ENCODE assay signal across 10 mouse cellular contexts in genomic region chr1:88275078-88275680, GRCm38 (mm10). TPM values are rescaled to one million over a fixed set of nuclear protein-coding genes. Genes with fewer than 3 reads are reported as not detected.
DNase-seq lines count a peak whose midpoint lies in the region; ATAC-seq and TF ChIP-seq lines count a peak whose summit lies in the region.
"Had no signal": no experiment of that assay in that cellular context is flagged by ENCODE, and none has a peak within 500 bp of the region (broad histone marks: within the 10 kb centered on the region; RNA-seq: fewer than 3 reads in every experiment).

No protein-coding gene starts in this region.

- ATAC-seq in hindbrain, embryonic 11.5 days (ENCODE audit: low FRiP score) = no peak
- ATAC-seq in hindbrain, embryonic 14.5 days (ENCODE audit: low FRiP score) = no peak
- no peak for ATAC-seq in neural tube, embryonic 12.5 days (ENCODE audit: low FRiP score, low read depth)
- no peak for ATAC-seq in intestine, postnatal 0 days
- ATAC-seq in stomach, embryonic 16.5 days (ENCODE audit: insufficient read depth, low FRiP score) = no peak

- H3K27ac ChIP-seq in hindbrain, embryonic 11.5 days (ENCODE audit: low read depth, low read length) = no peak overlapping the region
- no peak overlapping the region for H3K27ac ChIP-seq in hindbrain, embryonic 14.5 days
- H3K27ac ChIP-seq in neural tube, embryonic 12.5 days = no peak overlapping the region
- H3K27ac ChIP-seq in intestine, postnatal 0 days (ENCODE audit: low read depth, low read length) = no peak overlapping the region
- H3K27ac ChIP-seq in stomach, embryonic 16.5 days (ENCODE audit: low read length) = no peak overlapping the region
- H3K27ac ChIP-seq: left cerebral cortex, adult 2 months had no signal

- H3K27me3 ChIP-seq in hindbrain, embryonic 11.5 days (ENCODE audit: control insufficient read depth, insufficient read depth, low read length) = no peaks in the 10 kb centered on the region
- H3K27me3 ChIP-seq in hindbrain, embryonic 14.5 days (ENCODE audit: control insufficient read depth, insufficient read depth, low read length) = no peaks in the 10 kb centered on the region
- H3K27me3 ChIP-seq in neural tube, embryonic 12.5 days (replicated peaks) = no peaks in the 10 kb centered on the region
- no peaks in the 10 kb centered on the region for H3K27me3 ChIP-seq in intestine, postnatal 0 days (replicated peaks; ENCODE audit: control insufficient read depth, insufficient read depth, low read length)
- H3K27me3 ChIP-seq in stomach, embryonic 16.5 days (ENCODE audit: control insufficient read depth, insufficient read depth, low read length) = no peaks in the 10 kb centered on the region

- H3K9me3 ChIP-seq in hindbrain, embryonic 11.5 days (ENCODE audit: control insufficient read depth, low read length) = peaks cover 3% of the 10 kb centered on the region; the same call in 1 of the 2 replicates
- H3K9me3 ChIP-seq in hindbrain, embryonic 14.5 days (ENCODE audit: control insufficient read depth, low read length) = no peaks in the 10 kb centered on the region
- H3K9me3 ChIP-seq in neural tube, embryonic 12.5 days = no peaks in the 10 kb centered on the region
- H3K9me3 ChIP-seq in intestine, postnatal 0 days (ENCODE audit: control insufficient read depth) = no peaks in the 10 kb centered on the region
- H3K9me3 ChIP-seq in stomach, embryonic 16.5 days (replicated peaks; ENCODE audit: control insufficient read depth, low read length) = no peaks in the 10 kb centered on the region
- H3K9me3 ChIP-seq: G1E had no signal

- peaks cover 33% of the 10 kb centered on the region for H3K36me3 ChIP-seq in hindbrain, embryonic 11.5 days (ENCODE audit: control insufficient read depth, insufficient read depth, low read length)
- peaks cover 13% of the 10 kb centered on the region for H3K36me3 ChIP-seq in hindbrain, embryonic 14.5 days (replicated peaks; ENCODE audit: control insufficient read depth, insufficient read depth)
- H3K36me3 ChIP-seq in neural tube, embryonic 12.5 days = peaks cover 34% of the 10 kb centered on the region
- H3K36me3 ChIP-seq in intestine, postnatal 0 days (ENCODE audit: control insufficient read depth, insufficient read depth) = peaks cover 41% of the 10 kb centered on the region
- peaks cover 28% of the 10 kb centered on the region for H3K36me3 ChIP-seq in stomach, embryonic 16.5 days (ENCODE audit: control insufficient read depth, insufficient read depth, low read length)

- TF ChIP-seq CTCF in intestine, postnatal 0 days (IDR thresholded peaks at IDR 0.05; ENCODE audit: low read depth) = no peak

- no peak overlapping the region for H3K4me2 ChIP-seq in hindbrain, embryonic 11.5 days (replicated peaks; ENCODE audit: low read depth, low read length)
- H3K4me2 ChIP-seq in hindbrain, embryonic 14.5 days (replicated peaks) = no peak overlapping the region
- peak overlapping the region; percentile 59; the same call in 1 of the 2 replicates for H3K4me2 ChIP-seq in neural tube, embryonic 12.5 days (replicated peaks)
- peak overlapping the region; percentile 79; the same call in 1 of the 2 replicates for H3K4me2 ChIP-seq in intestine, postnatal 0 days (replicated peaks; ENCODE audit: low read depth)
- peak overlapping the region; percentile 66; the same call in 1 of the 2 replicates for H3K4me2 ChIP-seq in stomach, embryonic 16.5 days (ENCODE audit: low read depth, low read length)

- WGBS in hindbrain, embryonic 11.5 days = 70% methylated on average over 13 of the region's 13 CpGs
- 70% methylated on average over 13 of the region's 13 CpGs for WGBS in hindbrain, embryonic 14.5 days
- 70% methylated on average over 13 of the region's 13 CpGs for WGBS in neural tube, embryonic 12.5 days
- WGBS in intestine, postnatal 0 days = 69% methylated on average over 13 of the region's 13 CpGs
- WGBS in stomach, embryonic 16.5 days = 67% methylated on average over 13 of the region's 13 CpGs

- H3K9ac ChIP-seq in hindbrain, embryonic 11.5 days (ENCODE audit: low read depth, low read length) = peak overlapping the region; percentile 0; the same call in 1 of the 2 replicates
- no peak overlapping the region for H3K9ac ChIP-seq in hindbrain, embryonic 14.5 days
- no peak overlapping the region for H3K9ac ChIP-seq in neural tube, embryonic 12.5 days
- H3K9ac ChIP-seq in intestine, postnatal 0 days (ENCODE audit: low read depth, low read length) = no peak overlapping the region
- H3K9ac ChIP-seq in stomach, embryonic 16.5 days (ENCODE audit: low read length) = 0 out of 2 replicates have a peak overlapping the region, but pooled peaks have one; percentile 80

- no peak for DNase-seq in hindbrain, embryonic 11.5 days (ENCODE audit: low spot score)
- no peak for DNase-seq in hindbrain, embryonic 14.5 days (ENCODE audit: low spot score)
- DNase-seq in neural tube, embryonic 10.5 days (ENCODE audit: extremely low spot score, low spot score) = no peak
- no peak for DNase-seq in B cell, adult 2 months

- H3K4me1 ChIP-seq in hindbrain, embryonic 11.5 days (replicated peaks; ENCODE audit: control insufficient read depth, insufficient read depth, low read length) = peaks cover 17% of the 10 kb centered on the region
- H3K4me1 ChIP-seq in hindbrain, embryonic 14.5 days (replicated peaks; ENCODE audit: control insufficient read depth, insufficient read depth, low read length) = peaks cover 20% of the 10 kb centered on the region
- peaks cover 16% of the 10 kb centered on the region for H3K4me1 ChIP-seq in neural tube, embryonic 12.5 days
- peaks cover 19% of the 10 kb centered on the region for H3K4me1 ChIP-seq in intestine, postnatal 0 days (replicated peaks; ENCODE audit: control insufficient read depth, insufficient read depth, low read length)
- peaks cover 30% of the 10 kb centered on the region for H3K4me1 ChIP-seq in stomach, embryonic 16.5 days (ENCODE audit: control insufficient read depth, insufficient read depth, low read length)

- H3K4me3 ChIP-seq in hindbrain, embryonic 11.5 days (ENCODE audit: low read depth, low read length) = no peak overlapping the region; the same call in 1 of the 2 replicates
- H3K4me3 ChIP-seq in hindbrain, embryonic 14.5 days (replicated peaks; ENCODE audit: low read length) = no peak overlapping the region
- no peak overlapping the region for H3K4me3 ChIP-seq in neural tube, embryonic 12.5 days
- no peak overlapping the region for H3K4me3 ChIP-seq in intestine, postnatal 0 days (ENCODE audit: low read depth, low read length)
- no peak overlapping the region for H3K4me3 ChIP-seq in stomach, embryonic 16.5 days (replicated peaks; ENCODE audit: low read length)
- H3K4me3 ChIP-seq: left cerebral cortex, adult 2 months had no signal

RNA-seq across cellular contexts. Expression of gene Hjurp, which starts 2.3 kb away (rescaled TPM):
- 126 and 136 TPM in 2 replicates for polyA plus RNA-seq in hindbrain, embryonic 11.5 days (2014; fragmentation: Nextera tagmentation; extraction: Ambion mirVana)
- 64.1 and 64.5 TPM in 2 replicates for polyA plus RNA-seq in hindbrain, embryonic 14.5 days (2014; fragmentation: Nextera tagmentation; extraction: Ambion mirVana)
- 134 and 135 TPM in 2 replicates for polyA plus RNA-seq in neural tube, embryonic 12.5 days (2016; fragmentation: Nextera tagmentation; extraction: Ambion mirVana)
- 29.1 and 30.8 TPM in 2 replicates for polyA plus RNA-seq in intestine, postnatal 0 days (2015; fragmentation: Nextera tagmentation; extraction: Ambion mirVana)
- 169 and 173 TPM in 2 replicates for polyA plus RNA-seq in stomach, embryonic 16.5 days (2015; fragmentation: Nextera tagmentation; extraction: Ambion mirVana)

RNA-seq across cellular contexts. Expression of gene Trpm8, which starts 2.3 kb away (rescaled TPM):
- not detected in 2 replicates for polyA plus RNA-seq in hindbrain, embryonic 11.5 days (2014; fragmentation: Nextera tagmentation; extraction: Ambion mirVana)
- 0.10 and 0.17 TPM in 2 replicates for polyA plus RNA-seq in hindbrain, embryonic 14.5 days (2014; fragmentation: Nextera tagmentation; extraction: Ambion mirVana)
- not detected in 2 replicates for polyA plus RNA-seq in neural tube, embryonic 12.5 days (2016; fragmentation: Nextera tagmentation; extraction: Ambion mirVana)
- not detected in 2 replicates for polyA plus RNA-seq in intestine, postnatal 0 days (2015; fragmentation: Nextera tagmentation; extraction: Ambion mirVana)
- polyA plus RNA-seq in stomach, embryonic 16.5 days (2015; fragmentation: Nextera tagmentation; extraction: Ambion mirVana) = not detected in 2 replicates
- polyA plus RNA-seq: G1E; urinary bladder, adult 2 months had no signal

RNA-seq across cellular contexts. Expression of gene Mroh2a, which starts 48.4 kb away (rescaled TPM):
- 1.3 and 1.7 TPM in 2 replicates for polyA plus RNA-seq in hindbrain, embryonic 11.5 days (2014; fragmentation: Nextera tagmentation; extraction: Ambion mirVana)
- 1.1 and 2.0 TPM in 2 replicates for polyA plus RNA-seq in hindbrain, embryonic 14.5 days (2014; fragmentation: Nextera tagmentation; extraction: Ambion mirVana)
- polyA plus RNA-seq in neural tube, embryonic 12.5 days (2016; fragmentation: Nextera tagmentation; extraction: Ambion mirVana) = 1.3 and 1.5 TPM in 2 replicates
- 0.29 and 0.94 TPM in 2 replicates for polyA plus RNA-seq in intestine, postnatal 0 days (2015; fragmentation: Nextera tagmentation; extraction: Ambion mirVana)
- polyA plus RNA-seq in stomach, embryonic 16.5 days (2015; fragmentation: Nextera tagmentation; extraction: Ambion mirVana) = 1.6 and 1.7 TPM in 2 replicates
- polyA plus RNA-seq: G1E had no signal

Comparison
In these comparisons a context has a peak if more than half of its experiments do, and no peak if none do; other contexts are left out.
1. H3K9ac ChIP-seq: peak in hindbrain, embryonic 11.5 days (single experiment) and stomach, embryonic 16.5 days (single experiment); none in hindbrain, embryonic 14.5 days (single experiment), neural tube, embryonic 12.5 days (single experiment) and intestine, postnatal 0 days (single experiment).
2. H3K4me2 ChIP-seq: peak in neural tube, embryonic 12.5 days (single experiment), intestine, postnatal 0 days (single experiment) and stomach, embryonic 16.5 days (single experiment); none in hindbrain, embryonic 11.5 days (single experiment) and hindbrain, embryonic 14.5 days (single experiment).